Mouse (Mus musculus): ENCODE measurements around the gene Ppp2ca. TPM values are rescaled to one million over a fixed set of nuclear protein-coding genes. Genes with fewer than 3 reads are reported as not detected.
A peak's percentile ranks its signal among the peaks of the same experiment; 100 is the strongest.

Ppp2ca gene
- 103 TPM in 2 replicates for polyA plus RNA-seq (2011; ENCODE audit: insufficient read depth, insufficient read length, low read depth, missing spikeins)

DNA sequence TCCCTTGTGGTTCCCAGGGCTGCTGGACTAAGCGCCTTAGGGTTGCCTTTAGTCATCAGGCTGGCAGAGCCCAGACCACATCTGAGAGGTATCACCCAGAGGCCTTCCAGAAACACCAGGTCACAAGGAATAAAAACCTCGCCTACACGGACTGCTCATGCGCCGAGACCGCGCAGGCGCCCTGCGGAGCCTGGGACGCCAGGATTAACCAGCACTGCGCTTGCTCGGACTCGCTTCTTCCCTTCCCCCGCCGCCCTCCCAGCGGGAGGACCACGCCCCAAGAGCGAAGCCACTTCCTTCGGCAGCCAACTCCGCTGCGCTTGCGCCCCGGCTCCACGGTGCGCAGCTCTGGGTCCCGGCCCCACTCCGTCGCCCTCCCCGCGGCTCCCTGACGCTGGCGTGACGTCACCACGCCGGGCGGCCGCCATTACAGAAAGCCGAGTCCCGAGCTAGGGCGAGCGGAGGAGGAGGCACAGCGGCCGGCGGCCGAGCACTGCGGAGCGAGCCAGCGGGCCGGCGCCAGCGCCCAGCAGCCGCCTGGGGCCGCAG lies at the start of gene Ppp2ca:
Ppp2ca (plus strand) TSS at position 284 of the 549 bp plus-strand sequence.
- peak within 1 kb of the TSS; percentile 85 for H3K4me3 ChIP-seq (ENCODE audit: low read depth, low read length)

DNA sequence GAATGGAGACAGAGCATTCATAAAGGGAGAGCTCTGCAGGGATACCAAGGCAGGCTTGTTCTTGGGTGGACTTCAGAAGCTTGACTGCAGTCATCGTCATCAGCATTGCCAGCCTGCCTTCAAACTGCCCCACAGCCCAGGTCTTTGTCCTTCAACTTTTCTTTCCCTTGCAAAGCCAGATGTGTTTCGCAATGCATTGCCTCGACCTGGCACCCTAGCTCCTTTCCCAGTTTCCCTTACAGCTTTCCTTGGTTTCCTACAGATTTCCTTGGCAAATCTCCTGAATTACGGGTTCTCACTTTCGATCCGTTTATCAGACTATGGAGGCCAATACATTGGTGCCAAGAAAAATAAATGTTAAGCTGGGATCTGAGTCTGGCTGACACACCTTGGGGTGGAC lies 45.1 kb upstream of the Ppp2ca start:
- Histone ChIP-seq H3K9ac (ENCODE audit: low read depth, poor library complexity, severe bottlenecking) (no peak overlapping the region), H3K27ac (ENCODE audit: insufficient read depth, low read length) (no peak overlapping the region), H3K36me3 (ENCODE audit: control insufficient read depth, insufficient read depth, low read length, poor library complexity, severe bottlenecking) (no peaks in the 10 kb centered on the region), H3K27me3 (ENCODE audit: control insufficient read depth, insufficient read depth, low read length, poor library complexity, severe bottlenecking) (no peaks in the 10 kb centered on the region), H3K4me1 (ENCODE audit: control insufficient read depth, insufficient read depth, low read length) (no peaks in the 10 kb centered on the region), H3K9me3 (replicated peaks; ENCODE audit: control insufficient read depth, insufficient read depth, low read length, poor library complexity, severe bottlenecking) (no peaks in the 10 kb centered on the region), H3K4me3 (ENCODE audit: low read depth, low read length) (no peak overlapping the region)
- TF ChIP-seq CTCF (IDR thresholded peaks at IDR 0.05; ENCODE audit: low read depth, low read length), result no peak
- TF ChIP-seq EP300 (IDR thresholded peaks at IDR 0.05; ENCODE audit: insufficient read depth, low read depth, low read length), result no peak
- no peak for TF ChIP-seq POLR2A (IDR thresholded peaks at IDR 0.05; ENCODE audit: insufficient read depth, low read length)

More for the DNA sequence above, at the start of gene Ppp2ca:
- Histone ChIP-seq H3K4me1 (ENCODE audit: control insufficient read depth, insufficient read depth, low read length) (no peaks in the 10 kb centered on the region), H3K9me3 (replicated peaks; ENCODE audit: control insufficient read depth, insufficient read depth, low read length, poor library complexity, severe bottlenecking) (no peaks in the 10 kb centered on the region), H3K27me3 (ENCODE audit: control insufficient read depth, insufficient read depth, low read length, poor library complexity, severe bottlenecking) (no peaks in the 10 kb centered on the region), H3K36me3 (ENCODE audit: control insufficient read depth, insufficient read depth, low read length, poor library complexity, severe bottlenecking) (peaks cover 10% of the 10 kb centered on the region), H3K27ac (ENCODE audit: insufficient read depth, low read length) (peak within 1 kb of the TSS; percentile 70), H3K9ac (ENCODE audit: low read depth, poor library complexity, severe bottlenecking) (peak within 1 kb of the TSS; percentile 95)
- TF ChIP-seq POLR2A (IDR thresholded peaks at IDR 0.05; ENCODE audit: insufficient read depth, low read length) (peak; percentile 65), CTCF (IDR thresholded peaks at IDR 0.05; ENCODE audit: low read depth, low read length) (no peak), EP300 (IDR thresholded peaks at IDR 0.05; ENCODE audit: insufficient read depth, low read depth, low read length) (0 out of 2 replicates have a peak, but pooled peaks have one; percentile 45)

DNA sequence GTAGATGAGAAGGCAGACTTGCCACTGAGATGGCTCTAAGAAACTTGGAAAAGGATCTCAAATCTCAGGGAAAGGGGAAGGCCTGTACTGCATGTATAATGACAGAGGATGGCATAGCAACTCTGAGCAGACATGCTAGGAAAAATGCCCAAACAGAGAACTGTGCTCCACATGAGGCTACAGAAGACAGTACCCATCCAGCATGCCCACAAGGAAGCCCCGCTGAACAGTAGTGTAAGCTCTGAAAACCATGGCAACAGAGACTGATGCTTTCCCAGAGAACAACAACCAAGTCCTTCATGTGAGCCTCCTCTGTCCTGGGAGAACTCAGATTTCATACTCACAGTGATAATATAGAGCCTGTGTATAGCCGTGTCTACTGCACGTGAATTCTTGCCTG lies 43.8 kb upstream of the Ppp2ca start:
- H3K4me1 ChIP-seq (ENCODE audit: control insufficient read depth, insufficient read depth, low read length), result no peaks in the 10 kb centered on the region
- no peak overlapping the region for H3K27ac ChIP-seq (ENCODE audit: insufficient read depth, low read length)
- no peak for TF ChIP-seq EP300 (IDR thresholded peaks at IDR 0.05; ENCODE audit: insufficient read depth, low read depth, low read length)
- TF ChIP-seq POLR2A (IDR thresholded peaks at IDR 0.05; ENCODE audit: insufficient read depth, low read length), result no peak
- no peak overlapping the region for H3K4me3 ChIP-seq (ENCODE audit: low read depth, low read length)
- H3K27me3 ChIP-seq (ENCODE audit: control insufficient read depth, insufficient read depth, low read length, poor library complexity, severe bottlenecking), result no peaks in the 10 kb centered on the region
- H3K9me3 ChIP-seq (replicated peaks; ENCODE audit: control insufficient read depth, insufficient read depth, low read length, poor library complexity, severe bottlenecking), result no peaks in the 10 kb centered on the region
- H3K36me3 ChIP-seq (ENCODE audit: control insufficient read depth, insufficient read depth, low read length, poor library complexity, severe bottlenecking), result no peaks in the 10 kb centered on the region
- H3K9ac ChIP-seq (ENCODE audit: low read depth, poor library complexity, severe bottlenecking), result no peak overlapping the region

DNA sequence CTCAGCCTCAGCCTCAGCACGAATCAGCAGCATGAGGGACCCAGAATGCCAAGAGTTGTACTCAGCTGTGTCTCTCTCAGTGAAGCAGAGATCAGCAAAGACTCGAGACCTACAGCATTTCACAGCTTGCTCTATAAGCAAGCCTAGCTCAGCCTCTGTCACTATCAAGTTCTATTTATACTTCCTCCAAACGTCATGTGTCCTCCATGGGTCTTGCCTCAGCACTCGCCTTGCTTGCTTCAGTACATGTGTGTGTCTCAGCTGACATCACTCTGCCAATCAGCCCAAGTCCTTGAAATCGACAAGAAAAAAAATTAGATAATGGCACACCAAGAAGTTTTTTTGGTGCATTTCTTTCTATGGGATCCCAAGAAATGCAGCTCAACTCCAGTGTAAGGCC lies 42.3 kb upstream of the Ppp2ca start:
- TF ChIP-seq POLR2A (IDR thresholded peaks at IDR 0.05; ENCODE audit: insufficient read depth, low read length) (no peak), CTCF (IDR thresholded peaks at IDR 0.05; ENCODE audit: low read depth, low read length) (no peak), EP300 (IDR thresholded peaks at IDR 0.05; ENCODE audit: insufficient read depth, low read depth, low read length) (no peak)
- no peak overlapping the region for H3K27ac ChIP-seq (ENCODE audit: insufficient read depth, low read length)
- no peaks in the 10 kb centered on the region for H3K27me3 ChIP-seq (ENCODE audit: control insufficient read depth, insufficient read depth, low read length, poor library complexity, severe bottlenecking)

DNA sequence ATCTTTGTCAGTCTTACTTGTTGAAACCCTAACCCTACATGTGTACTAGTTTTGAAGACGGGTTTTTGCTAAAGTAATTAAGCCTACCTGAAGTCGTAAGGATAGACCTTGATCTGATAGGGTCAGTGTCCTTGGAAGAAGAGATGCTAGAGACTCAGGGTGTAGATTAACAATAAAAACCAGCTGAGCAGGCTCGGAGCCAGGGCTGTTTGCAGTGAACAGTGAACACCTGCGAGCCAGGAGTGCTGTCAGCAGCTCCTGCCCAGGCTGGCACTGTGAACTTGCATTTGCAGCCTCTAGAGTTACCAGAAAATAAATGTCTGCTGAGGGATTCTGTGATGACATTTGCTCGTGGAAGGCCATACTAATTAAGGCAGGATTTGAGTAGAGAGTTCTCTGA lies 39.5 kb upstream of the Ppp2ca start:
- no peak overlapping the region for H3K27ac ChIP-seq (ENCODE audit: insufficient read depth, low read length)
- no peak overlapping the region for H3K4me3 ChIP-seq (ENCODE audit: low read depth, low read length)
- TF ChIP-seq POLR2A (IDR thresholded peaks at IDR 0.05; ENCODE audit: insufficient read depth, low read length), result no peak
- no peak for TF ChIP-seq CTCF (IDR thresholded peaks at IDR 0.05; ENCODE audit: low read depth, low read length)
- TF ChIP-seq EP300 (IDR thresholded peaks at IDR 0.05; ENCODE audit: insufficient read depth, low read depth, low read length), result no peak
- no peaks in the 10 kb centered on the region for H3K9me3 ChIP-seq (replicated peaks; ENCODE audit: control insufficient read depth, insufficient read depth, low read length, poor library complexity, severe bottlenecking)
- H3K4me1 ChIP-seq (ENCODE audit: control insufficient read depth, insufficient read depth, low read length), result no peaks in the 10 kb centered on the region
- no peak overlapping the region for H3K9ac ChIP-seq (ENCODE audit: low read depth, poor library complexity, severe bottlenecking)
- H3K36me3 ChIP-seq (ENCODE audit: control insufficient read depth, insufficient read depth, low read length, poor library complexity, severe bottlenecking), result no peaks in the 10 kb centered on the region
- H3K27me3 ChIP-seq (ENCODE audit: control insufficient read depth, insufficient read depth, low read length, poor library complexity, severe bottlenecking), result no peaks in the 10 kb centered on the region

More for the DNA sequence above, 42.3 kb upstream of the Ppp2ca start:
- Histone ChIP-seq H3K4me1 (ENCODE audit: control insufficient read depth, insufficient read depth, low read length) (no peaks in the 10 kb centered on the region), H3K4me3 (ENCODE audit: low read depth, low read length) (no peak overlapping the region), H3K9me3 (replicated peaks; ENCODE audit: control insufficient read depth, insufficient read depth, low read length, poor library complexity, severe bottlenecking) (no peaks in the 10 kb centered on the region), H3K36me3 (ENCODE audit: control insufficient read depth, insufficient read depth, low read length, poor library complexity, severe bottlenecking) (no peaks in the 10 kb centered on the region), H3K9ac (ENCODE audit: low read depth, poor library complexity, severe bottlenecking) (no peak overlapping the region)

DNA sequence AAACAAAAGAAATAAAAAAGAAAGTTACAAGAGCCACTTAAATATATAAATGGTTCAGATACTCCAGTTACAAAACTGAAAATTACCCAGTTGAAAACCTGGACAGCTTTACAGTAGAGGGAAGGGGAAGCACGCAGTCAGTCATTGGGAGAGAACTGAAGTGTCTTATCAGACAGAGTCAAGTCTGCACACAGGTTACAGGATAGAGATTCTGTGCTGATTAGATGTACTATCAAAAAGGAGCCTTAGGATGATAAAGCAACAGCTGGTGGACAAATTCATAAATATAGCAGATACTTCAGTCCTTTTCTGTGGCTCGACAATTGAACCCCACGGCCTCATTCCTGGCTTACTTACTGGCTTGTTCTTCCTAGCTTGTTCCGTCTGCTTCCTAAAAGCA lies 38.2 kb upstream of the Ppp2ca start:
- Histone ChIP-seq H3K4me3 (ENCODE audit: low read depth, low read length) (no peak overlapping the region), H3K27ac (ENCODE audit: insufficient read depth, low read length) (no peak overlapping the region), H3K27me3 (ENCODE audit: control insufficient read depth, insufficient read depth, low read length, poor library complexity, severe bottlenecking) (no peaks in the 10 kb centered on the region), H3K9me3 (replicated peaks; ENCODE audit: control insufficient read depth, insufficient read depth, low read length, poor library complexity, severe bottlenecking) (no peaks in the 10 kb centered on the region), H3K36me3 (ENCODE audit: control insufficient read depth, insufficient read depth, low read length, poor library complexity, severe bottlenecking) (no peaks in the 10 kb centered on the region), H3K4me1 (ENCODE audit: control insufficient read depth, insufficient read depth, low read length) (no peaks in the 10 kb centered on the region), H3K9ac (ENCODE audit: low read depth, poor library complexity, severe bottlenecking) (no peak overlapping the region)
- TF ChIP-seq POLR2A (IDR thresholded peaks at IDR 0.05; ENCODE audit: insufficient read depth, low read length), result no peak

Measured in ES-Bruce4 (cell line).